Mouse (Mus musculus) c-Kit-positive CD71-positive TER-119-negative erythroid progenitor cells, embryonic 14.5 days (primary cell): ENCODE measurements around the gene Tusc2.

Experiments used
- DNase-seq: peaks from one replicate; pipeline ENCODE4 v3.0.0-alpha.2; 2013; ENCODE audit warnings: low read depth

Gene Tusc2

GRCm38 (mm10) chr9:107587833-107588639 is 25.0 kb downstream of the Tusc2 start:
- peak; percentile 70 for DNase-seq

- peak; percentile 73 for DNase-seq
Measured at GRCm38 (mm10) chr9:107590058-107590772, 27.2 kb downstream of the Tusc2 start.

GRCm38 (mm10) chr9:107590773-107591060 is 27.7 kb downstream of the Tusc2 start:
- no peak for DNase-seq

GRCm38 (mm10) chr9:107593101-107593976 is 30.3 kb downstream of the Tusc2 start:
- DNase-seq, result no peak

GRCm38 (mm10) chr9:107594281-107595062 is 31.4 kb downstream of the Tusc2 start:
- no peak for DNase-seq

GRCm38 (mm10) chr9:107596619-107597569 is 33.8 kb downstream of the Tusc2 start:
- no peak for DNase-seq

GRCm38 (mm10) chr9:107598385-107598784 is 35.3 kb downstream of the Tusc2 start:
- DNase-seq, result no peak

- no peak for DNase-seq
Measured at GRCm38 (mm10) chr9:107599433-107599832, 36.4 kb downstream of the Tusc2 start.

GRCm38 (mm10) chr9:107599842-107600241 is 36.8 kb downstream of the Tusc2 start:
- no peak for DNase-seq

- no peak for DNase-seq
Measured at GRCm38 (mm10) chr9:107600745-107601144, 37.7 kb downstream of the Tusc2 start.

- no peak for DNase-seq
Measured at GRCm38 (mm10) chr9:107601275-107601674, 38.2 kb downstream of the Tusc2 start.

GRCm38 (mm10) chr9:107602068-107602648 is 39.1 kb downstream of the Tusc2 start:
- DNase-seq, result peak; percentile 85

- no peak for DNase-seq
Measured at GRCm38 (mm10) chr9:107603251-107603650, 40.2 kb downstream of the Tusc2 start.

GRCm38 (mm10) chr9:107605041-107605661 is 42.1 kb downstream of the Tusc2 start:
- no peak for DNase-seq

- no peak for DNase-seq
Measured at GRCm38 (mm10) chr9:107606591-107606990, 43.5 kb downstream of the Tusc2 start.

GRCm38 (mm10) chr9:107607036-107607435 is 44.0 kb downstream of the Tusc2 start:
- DNase-seq, result no peak

- DNase-seq, result no peak
Measured at GRCm38 (mm10) chr9:107607653-107608245, 44.7 kb downstream of the Tusc2 start.

- DNase-seq, result no peak
Measured at GRCm38 (mm10) chr9:107608741-107609432, 45.8 kb downstream of the Tusc2 start, which contains the start of gene Sema3b. TSS of gene Sema3b (minus strand) at chr9:107609229.

GRCm38 (mm10) chr9:107609433-107609830 is 46.4 kb downstream of the Tusc2 start:
- DNase-seq, result no peak
